Mouse (Mus musculus) left cerebral cortex, postnatal 4 days (tissue): Measurements from ENCODE around the gene Fxyd5. TPM values are rescaled to one million over a fixed set of nuclear protein-coding genes. Genes with fewer than 3 reads are reported as not detected.

Experiments used
- DNase-seq: peaks from one replicate; pipeline ENCODE4 v3.0.0-alpha.2; 2022
- intact Hi-C: fragments of 180-260 bp; cut with DNase I; formaldehyde crosslinking; loops from one replicate; pipeline ENCODE4 v1.15.1; 2025
- total RNA-seq, 2 experiments: library from RNA; stranded (reverse); gene quantifications; 2 replicates each; pipeline ENCODE4 v1.2.3; 2021

The Fxyd5 gene
- total RNA-seq, result 10 to 100 TPM; 23.5 to 25.4 TPM

DNA sequence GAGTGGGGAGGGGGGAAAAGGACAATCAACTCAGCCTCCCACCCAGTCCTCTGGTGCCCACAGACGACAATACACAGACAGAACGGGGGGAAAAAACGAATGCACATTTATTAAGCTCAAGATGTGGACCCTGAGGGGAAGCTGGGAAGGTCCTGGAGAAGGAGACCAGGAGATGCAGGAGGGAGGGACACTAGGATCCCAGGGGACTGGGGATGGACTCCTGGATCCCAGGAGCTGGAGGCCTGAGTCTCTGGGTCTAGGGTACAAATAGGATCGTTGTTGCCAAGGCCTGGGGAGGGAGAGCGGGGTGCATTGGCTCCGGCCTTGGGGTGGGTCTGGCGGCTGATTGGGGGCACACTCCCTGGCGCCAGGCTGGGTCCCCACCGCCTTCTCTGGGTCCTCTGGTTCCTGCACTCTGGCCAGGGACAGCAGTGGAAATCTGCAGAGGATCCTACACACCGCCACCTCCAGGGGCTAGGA, at the start of gene Fxyd5:
Fxyd5 (minus strand) TSS at position 51 of the 480 bp plus-strand sequence.
- no peak for DNase-seq
- intact Hi-C loops, result no loop called here

DNA sequence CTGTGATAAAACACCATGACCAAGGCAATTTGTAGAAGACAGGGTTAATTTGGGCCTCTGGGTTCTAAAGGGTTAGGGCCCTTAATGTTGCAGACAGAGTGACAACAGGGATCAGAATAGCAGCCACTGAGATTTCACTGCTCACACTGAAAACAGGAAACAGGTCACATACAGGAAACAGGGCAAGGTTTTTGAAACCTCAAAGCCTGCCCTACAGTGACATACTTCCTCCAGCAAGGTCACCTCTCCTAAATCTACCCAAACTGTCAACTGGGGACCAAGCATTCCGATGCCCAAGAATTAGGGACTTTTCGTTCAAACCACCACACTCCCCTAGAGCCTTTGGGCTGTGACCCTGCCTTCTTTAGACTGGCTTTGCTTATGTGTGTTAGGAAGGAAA, 47.4 kb upstream of the Fxyd5 start:
- intact Hi-C loops, result no loop called here

DNA sequence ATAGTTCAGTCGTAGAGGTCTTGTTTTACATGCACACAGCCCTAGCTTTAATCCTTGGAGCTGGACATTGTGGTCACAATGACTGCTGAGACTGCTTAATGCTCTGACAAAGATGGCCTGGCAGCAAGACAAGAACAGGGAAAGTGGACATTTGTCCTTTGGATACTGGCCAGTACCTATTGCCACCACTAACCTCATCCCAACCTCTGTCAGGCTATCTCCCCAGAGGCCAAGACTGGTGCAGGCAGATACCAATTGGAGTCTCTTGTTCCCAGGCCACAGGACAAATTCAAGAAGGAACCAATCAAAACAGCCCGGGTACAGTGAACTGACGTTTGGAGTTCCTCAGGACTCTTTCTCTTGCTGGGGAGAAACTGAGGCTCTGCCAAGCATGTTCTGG, 45.9 kb upstream of the Fxyd5 start:
- no peak for DNase-seq
- intact Hi-C loops, result no loop called here

More for the DNA sequence above, 47.4 kb upstream of the Fxyd5 start:
- DNase-seq, result no peak

DNA sequence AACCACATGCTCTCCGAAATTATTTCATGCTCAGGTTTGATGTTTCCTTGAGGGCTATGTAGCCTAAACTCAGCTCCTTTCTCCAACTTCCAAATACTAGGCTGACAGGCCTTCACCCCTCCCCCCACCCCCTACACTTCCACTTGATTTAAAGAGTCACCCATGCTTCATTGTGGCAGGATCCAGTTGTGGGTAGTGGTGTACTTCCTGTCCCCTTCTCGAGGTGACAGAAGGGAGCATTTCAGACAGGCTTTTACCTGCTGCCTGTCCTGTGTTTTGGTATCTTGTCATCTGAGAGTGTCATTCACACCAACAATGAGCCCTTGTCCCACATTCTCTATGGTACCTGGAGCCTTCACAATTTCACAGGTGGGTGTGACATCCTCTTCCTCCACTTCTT, 45.0 kb upstream of the Fxyd5 start:
- intact Hi-C loops, result no loop called here
- DNase-seq, result no peak

DNA sequence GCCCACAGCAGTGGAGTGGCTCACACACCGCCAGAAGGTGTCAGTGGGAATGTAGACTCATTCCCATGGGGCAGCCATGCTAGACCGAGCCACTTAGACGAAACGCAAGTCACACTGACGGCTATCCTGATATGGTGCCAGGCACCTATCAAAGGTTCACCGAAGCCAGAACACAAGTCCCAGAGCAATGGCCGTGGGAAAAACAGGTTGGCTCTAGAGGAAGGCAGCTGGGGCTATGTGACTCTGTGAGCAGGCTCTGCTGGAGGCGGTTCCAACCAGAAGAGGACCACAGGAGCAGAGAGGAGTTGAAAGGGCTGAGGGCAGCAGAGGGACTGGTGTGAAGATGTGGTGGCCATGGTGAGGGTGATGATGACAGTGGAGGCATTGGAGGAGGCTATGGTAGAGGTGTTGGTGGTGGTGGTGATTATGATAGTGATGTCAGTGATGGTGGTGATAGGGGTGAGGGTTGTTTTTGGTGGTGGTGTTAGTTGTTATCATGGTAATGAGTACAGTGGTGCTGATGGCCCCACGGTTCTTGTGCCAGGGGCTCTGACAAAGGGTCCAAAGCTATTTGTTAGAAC, 44.0 kb upstream of the Fxyd5 start:
- intact Hi-C loops, result no loop called here
- DNase-seq, result no peak

DNA sequence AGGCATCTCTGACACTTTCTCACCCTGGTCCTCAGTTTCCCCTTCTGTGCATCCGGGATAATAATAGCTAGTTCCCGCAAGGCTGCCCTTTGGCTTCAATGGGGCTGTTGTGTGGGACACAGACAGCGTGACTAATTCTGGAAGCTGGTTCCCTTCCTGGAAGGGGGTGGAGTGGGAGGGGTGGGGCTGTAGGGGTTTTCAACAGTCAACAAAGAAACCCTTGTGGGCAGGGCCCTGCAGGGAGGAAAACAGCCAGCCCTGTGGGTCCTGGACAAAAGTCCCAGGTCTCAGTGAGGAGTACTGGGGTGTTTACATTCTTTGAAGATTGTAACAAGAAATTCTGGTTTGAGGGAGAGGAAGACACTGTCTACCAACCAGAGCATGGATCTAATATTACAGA, 42.9 kb upstream of the Fxyd5 start:
- intact Hi-C loops, result no loop called here
- peak; percentile 41 for DNase-seq

DNA sequence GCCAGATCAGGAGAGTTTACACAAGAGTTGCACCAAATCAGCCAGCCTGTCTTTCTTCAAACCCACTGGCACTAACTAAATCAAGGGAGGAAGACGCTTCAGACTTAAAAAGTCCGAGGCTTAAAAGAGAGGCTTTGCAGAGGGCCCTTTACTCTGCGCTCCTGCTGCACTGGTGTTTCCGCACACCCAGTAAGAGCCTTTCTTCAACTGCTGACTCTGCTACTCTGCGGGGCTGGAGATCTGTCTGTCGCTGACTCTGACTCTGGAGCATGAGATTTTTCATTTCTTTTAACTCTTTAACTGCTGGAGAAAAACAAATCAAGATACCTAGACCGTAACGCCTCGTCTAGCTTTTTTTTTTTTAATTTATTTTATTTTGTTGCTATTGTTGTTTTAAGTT, 41.9 kb upstream of the Fxyd5 start:
- DNase-seq, result no peak
- intact Hi-C loops, result no loop called here

DNA sequence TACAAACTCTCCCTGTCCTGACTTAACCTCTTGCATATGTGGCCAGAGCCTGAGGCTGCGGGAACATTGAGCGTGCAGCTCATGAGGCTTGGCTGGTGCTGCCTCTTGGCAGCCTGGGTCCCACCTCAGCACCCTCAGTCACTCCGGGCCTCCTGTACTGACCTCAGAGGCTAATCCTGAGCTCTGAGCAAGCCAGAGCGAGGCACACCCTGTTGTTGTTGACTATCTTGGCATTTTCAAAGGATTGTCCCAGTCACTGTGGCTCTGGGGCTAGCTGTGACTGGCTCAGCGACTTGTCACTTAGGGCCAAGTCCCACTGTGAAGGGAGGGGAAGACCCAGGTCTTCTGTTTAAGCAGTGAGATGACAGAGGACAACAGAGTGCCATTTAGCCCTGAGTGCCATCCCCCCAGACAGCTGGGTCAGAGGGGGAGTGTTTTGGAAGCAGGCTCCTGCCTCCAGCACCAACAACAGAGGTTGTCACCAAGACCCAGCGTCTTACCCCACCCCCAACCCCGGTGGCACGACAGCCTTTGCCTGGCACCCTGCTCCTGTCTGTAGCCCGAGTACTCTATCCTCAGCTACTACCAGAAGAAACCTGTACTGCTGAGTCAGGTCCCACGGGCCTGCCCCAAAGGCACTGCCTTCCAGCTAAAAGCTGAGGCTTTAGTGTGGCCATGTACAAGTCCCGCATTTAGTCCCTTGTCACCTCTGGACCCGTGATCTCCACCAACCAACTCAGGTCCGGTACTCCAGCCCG, 40.7 kb upstream of the Fxyd5 start:
- intact Hi-C loops, result no loop called here
- DNase-seq, result peak; percentile 65

DNA sequence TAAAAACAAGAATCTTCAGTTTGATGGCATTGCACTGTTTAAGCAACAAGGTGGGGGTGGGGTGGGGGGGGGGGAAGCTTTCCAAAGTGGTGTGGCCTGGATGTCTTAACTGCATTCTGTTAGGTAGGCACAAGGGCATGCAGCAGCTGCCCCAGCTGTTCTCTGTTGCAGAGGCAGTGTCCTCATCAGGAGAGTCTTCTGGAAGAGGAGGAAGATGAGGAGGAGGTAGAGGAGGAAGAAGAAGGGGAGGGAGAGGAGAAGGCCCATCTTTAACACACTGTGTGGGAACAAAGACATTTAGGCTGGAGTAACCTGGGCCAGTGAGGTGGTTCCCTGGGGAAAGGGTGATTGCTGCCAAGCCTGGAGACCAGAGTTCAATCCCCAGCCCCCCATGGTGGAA, 39.8 kb upstream of the Fxyd5 start:
- no peak for DNase-seq
- intact Hi-C loops, result no loop called here

DNA sequence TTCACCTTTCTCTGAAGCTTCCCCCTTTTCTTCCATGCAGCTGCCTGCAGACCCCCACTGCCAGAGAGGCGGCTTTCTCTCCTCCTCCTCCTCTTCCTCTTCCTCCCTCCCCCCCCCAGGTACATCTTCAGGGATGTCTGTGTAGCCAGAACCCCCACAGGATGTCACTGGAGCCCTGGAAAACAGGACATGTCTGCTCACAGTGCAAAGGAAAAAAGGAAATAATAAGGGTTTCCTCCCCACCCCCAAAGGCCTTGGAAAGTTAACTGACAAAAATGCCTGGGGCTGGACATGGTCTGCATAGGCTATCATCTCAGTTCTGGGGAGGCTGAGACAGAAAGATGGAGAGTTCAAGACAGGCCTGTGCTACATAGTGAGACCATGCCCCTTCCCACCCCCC, 38.8 kb upstream of the Fxyd5 start:
- no peak for DNase-seq
- intact Hi-C loops, result no loop called here

DNA sequence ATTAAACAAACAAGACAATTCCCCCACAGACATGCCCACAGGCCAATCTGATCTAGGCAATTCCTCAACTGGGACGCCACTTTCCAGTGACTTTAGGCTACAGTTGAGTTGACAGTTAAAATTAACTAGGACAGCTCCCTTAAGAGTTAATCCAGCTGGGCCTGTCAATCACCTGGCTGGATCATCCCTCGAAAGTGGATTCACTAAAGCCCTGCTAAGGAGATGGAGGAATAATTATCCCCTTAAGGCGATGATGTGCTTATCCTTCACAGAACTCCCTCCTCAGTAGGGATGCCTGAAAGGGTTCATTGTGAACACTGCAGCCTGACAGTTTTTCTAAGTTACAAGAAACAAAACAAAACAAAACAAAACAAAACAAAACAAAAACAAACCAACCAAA, 38.3 kb upstream of the Fxyd5 start:
- intact Hi-C loops, result no loop called here
- DNase-seq, result no peak

DNA sequence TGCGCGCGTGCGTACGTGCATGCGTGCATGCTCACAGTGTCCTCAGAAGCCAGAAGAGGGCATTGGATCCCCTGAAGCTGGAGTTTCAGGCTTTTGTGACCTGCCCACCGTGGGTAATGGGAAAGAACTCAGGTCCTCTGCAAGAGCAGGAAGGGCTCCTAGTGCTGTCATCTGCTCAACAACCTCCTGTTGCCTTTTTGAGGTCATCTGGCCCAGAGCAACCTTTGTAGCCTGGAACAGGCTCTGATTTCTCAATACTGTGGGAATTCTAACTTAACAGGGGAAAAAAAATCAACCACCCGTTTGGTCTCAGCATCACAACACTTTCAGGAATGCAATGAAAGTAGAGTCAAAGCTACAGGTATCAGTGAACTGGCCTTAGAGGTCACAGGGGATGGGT, 37.4 kb upstream of the Fxyd5 start:
- intact Hi-C loops, result no loop called here
- DNase-seq, result no peak

DNA sequence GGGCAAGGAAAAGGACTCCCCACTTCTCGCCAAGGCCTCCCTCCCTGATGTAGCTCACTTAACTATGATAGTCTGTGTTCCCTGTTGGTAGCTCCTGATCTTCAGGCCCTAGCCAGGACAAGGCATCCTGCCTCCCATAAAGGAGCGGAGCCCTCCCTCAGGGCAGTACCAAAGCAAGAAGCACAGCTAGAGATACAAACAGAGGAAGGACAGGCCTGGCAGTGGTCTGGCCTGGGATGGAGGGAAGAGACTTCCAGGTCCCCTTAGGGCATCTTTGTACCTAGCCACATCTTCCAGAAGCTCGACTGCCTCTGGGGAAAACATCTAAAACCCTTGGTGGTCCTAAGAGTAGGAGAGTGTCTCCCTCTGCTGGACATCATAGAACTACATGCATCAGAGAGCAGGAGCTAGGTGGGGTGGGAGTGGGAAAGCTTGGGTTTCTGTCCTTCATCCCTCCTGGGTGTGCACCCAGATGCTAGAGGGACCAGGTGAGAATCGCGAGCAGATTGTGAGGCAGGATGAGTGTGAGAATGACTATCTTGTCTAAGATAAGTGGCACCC, 35.7 kb upstream of the Fxyd5 start:
- DNase-seq, result no peak

DNA sequence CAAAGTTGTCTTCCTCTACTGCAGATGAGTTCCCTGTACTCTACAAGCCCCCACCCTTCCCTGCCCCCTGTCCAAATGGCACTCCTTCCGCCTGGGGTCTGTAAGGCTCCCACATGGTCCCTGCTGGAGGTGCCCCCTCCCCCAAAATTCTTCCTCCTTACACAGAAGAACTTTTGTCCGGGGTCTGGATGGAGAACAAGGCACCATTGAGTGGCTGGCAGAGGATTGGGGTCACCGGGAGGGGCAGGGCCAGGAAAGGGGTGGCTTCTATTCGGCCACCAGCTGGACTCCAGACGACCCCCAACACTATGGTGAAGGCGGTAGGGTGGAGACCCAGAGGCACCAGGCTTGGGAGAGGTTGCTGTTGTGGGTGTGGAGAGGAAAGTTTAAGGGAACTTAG, 35.2 kb upstream of the Fxyd5 start:
- intact Hi-C loops, result no loop called here
- no peak for DNase-seq

More for the DNA sequence above, 35.7 kb upstream of the Fxyd5 start:
- intact Hi-C loops, result no loop called here

DNA sequence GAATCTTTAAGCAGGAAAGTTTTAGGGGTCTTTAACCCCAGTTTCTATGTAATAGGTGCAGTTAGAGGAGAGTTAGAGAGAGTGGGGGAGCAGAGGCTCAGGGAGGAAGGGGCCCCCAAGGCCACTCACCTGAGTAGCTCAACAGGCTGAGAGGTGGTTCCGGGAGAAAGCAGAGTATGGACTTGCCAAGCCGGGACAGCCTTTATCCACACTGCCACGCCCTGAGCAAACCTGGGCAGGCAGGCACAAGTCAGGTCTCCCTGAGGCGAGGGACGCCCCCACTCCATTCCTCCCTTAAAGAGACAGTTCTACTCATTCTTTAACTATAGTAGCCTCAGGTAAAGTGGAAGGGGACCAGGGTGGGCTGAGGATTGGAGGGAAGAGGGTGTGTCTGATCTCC, 34.2 kb upstream of the Fxyd5 start, which contains the start of gene Fxyd3:
Fxyd3 (minus strand) TSS at position 213 of the 400 bp plus-strand sequence.
- intact Hi-C loops, result no loop called here
- no peak for DNase-seq

DNA sequence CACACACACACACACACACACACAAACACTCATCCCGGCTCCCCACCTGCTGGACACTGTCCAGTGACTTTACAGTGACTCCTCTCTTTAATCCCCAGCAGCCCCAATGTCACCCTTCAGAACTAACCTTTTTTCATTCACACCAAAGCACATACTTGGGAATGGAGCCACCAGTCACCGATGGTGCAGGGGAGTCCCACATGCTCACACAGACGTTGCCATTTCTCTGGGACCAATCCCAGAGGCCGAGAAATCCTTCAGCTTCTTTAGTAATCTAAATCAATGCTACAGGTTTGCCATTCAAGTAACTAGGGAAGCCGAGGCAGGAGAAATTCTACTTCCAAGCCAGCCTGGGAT, 32.4 kb upstream of the Fxyd5 start:
- intact Hi-C loops, result no loop called here
- peak; percentile 7 for DNase-seq

DNA sequence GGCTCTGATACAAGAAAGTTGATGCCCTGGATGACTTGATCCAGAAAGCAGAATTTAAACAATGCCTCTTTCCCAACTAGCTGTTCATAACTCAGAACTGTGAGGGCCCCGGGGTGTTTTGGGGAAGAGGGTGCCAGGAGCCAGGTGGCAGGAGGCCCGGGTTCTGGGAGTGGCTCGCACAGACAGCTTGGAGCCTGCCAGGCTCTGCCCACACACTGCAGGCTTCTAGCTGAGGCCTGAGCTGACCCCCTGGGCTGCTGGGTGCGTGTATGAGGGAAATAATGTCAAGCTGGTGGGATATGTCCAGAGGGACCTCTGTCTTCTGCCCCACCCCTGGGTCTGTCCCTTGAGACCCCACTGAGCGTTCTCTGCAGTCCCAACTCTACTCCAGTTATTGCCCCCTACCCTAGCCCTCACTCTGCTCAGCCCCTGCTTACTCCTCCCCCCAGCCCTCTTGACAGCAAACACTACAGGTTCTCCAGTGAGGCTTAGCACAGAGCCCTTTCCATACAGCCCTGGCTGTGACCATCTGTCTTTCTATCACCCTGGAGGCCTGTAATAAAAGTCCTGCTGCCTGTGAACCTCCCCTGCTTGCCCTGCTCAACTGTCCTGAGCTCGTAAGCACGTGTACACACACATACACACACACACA, 31.9 kb upstream of the Fxyd5 start:
- intact Hi-C loops, result no loop called here
- peak; percentile 21 for DNase-seq

DNA sequence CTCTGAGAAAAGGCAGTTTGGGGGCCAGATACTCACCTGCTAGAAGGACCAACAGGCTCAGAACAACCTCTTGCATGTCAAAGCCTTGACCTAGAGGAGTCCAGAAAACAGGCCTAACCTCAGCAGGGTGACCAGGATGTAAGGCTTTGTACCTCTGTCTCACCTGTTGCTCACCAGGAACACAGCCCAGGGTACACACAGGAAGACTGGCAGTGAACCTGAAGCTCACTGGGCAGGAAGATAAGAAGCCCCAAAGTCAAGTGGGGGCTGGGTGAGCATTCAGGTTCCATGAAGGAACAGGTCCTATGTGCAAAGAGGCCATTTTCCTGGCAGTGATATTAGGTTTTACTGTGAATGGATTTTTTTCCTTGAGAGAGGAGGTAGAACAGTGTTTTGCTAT, 31.3 kb upstream of the Fxyd5 start:
- DNase-seq, result no peak
- intact Hi-C loops, result no loop called here

DNA sequence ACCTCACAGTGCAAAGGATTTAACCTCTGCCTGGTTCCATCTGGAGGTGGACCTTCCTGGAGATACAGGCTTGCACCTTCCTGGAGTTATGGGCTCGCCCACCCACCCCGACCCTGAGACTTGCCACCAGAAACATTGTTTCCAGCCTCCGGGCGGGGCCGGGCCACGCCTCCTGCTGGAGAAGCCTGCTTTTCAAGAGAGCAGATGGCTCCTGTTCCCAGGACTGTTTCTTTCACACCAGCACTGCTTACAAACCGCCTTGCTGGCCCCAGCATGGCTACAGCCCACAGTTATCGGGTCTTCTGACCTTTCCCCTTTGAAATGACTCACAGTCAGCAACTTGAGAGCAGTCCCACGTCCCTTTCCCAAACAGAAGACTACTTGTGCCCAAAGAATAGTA, 30.0 kb upstream of the Fxyd5 start:
- intact Hi-C loops, result no loop called here
- DNase-seq, result no peak

DNA sequence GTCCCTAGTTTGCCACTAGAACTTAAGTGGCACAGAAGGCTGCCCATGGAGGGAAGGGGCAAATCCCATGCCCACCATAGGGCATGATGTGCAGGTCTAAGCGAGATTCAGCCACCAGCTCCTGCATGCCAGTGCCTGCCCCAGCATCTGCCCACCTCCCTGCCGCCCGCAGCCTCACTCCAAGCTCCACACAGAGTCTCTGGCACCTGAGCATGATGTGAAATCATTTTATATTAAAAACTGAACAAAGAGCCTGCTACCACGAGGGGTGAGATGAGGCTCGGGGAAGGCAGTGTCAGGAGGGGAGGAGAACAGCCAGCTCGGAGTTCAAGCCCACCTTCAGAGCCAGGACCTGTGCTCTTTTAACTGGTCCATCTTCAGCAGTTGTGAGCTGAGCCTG, 28.0 kb upstream of the Fxyd5 start:
- peak; percentile 17 for DNase-seq
- intact Hi-C loops, result no loop called here

DNA sequence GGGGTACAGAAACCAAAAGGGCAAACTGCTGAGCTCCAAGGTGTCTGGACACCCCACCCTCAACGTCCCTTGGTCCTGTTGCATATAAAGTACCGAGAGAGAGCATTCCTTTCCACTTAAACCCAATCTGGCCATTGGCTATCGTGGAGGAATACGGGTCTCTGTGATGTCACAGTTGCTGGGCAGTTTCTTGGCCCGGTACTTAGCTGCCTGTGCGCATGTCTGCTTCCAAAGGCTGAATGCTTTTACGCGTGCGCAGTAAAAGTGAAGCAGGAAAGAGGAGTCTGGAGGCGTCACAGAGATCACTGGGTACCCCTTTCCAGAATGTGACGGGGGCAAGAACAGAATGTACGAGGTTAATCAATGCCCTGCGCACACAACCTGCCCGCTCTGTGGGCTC, 27.2 kb upstream of the Fxyd5 start:
- intact Hi-C loops, result no loop called here
- DNase-seq, result no peak

DNA sequence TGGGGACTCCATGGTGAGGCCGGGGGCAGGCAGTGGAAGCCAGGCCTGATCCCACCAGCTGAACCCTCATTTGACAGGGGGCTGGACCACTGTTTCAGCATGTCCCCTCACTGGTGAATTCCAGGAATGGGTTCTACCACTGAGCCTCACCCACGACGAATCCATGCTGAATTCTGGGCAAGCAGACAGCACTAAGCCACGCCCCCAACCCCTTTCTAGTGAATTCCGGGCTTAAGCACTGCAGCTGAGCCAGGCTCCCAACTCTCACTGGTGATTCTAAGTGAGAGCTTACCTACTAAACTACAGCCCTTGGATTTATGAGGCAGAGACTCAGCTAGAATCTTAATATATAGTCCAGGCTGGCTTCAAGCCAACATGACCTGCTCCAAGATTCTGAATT, 25.6 kb upstream of the Fxyd5 start:
- intact Hi-C loops, result no loop called here
- DNase-seq, result peak; percentile 57
